30 mouse cellular contexts compared by ENCODE assay signal in genomic region chr3:152776872-152777540, GRCm38 (mm10).
DNase-seq lines count a peak whose midpoint lies in the region; ATAC-seq and TF ChIP-seq lines count a peak whose summit lies in the region.
"Had no signal": no experiment of that assay in that cellular context is flagged by ENCODE, and none has a peak within 500 bp of the region (broad histone marks: within the 10 kb centered on the region; RNA-seq: fewer than 3 reads in every experiment).

No protein-coding gene starts in this region.

- TF ChIP-seq CTCF in intestine, postnatal 0 days (IDR thresholded peaks at IDR 0.05; ENCODE audit: low read depth), result no peak

- no peak overlapping the region for H3K4me3 ChIP-seq in kidney, embryonic 16.5 days (ENCODE audit: low read length)
- H3K4me3 ChIP-seq in intestine, postnatal 0 days (ENCODE audit: low read depth, low read length), result no peak overlapping the region
- H3K4me3 ChIP-seq: embryonic facial prominence, embryonic 12.5 days; forebrain, embryonic 15.5 days; gastrocnemius, adult 2 months; heart, adult 2 months; heart, embryonic 13.5 days; hindbrain, embryonic 15.5 days; midbrain, embryonic 13.5 days; neural tube, embryonic 13.5 days had no signal

- 0 out of 2 replicates have a peak, but pooled peaks have one; percentile 57 for ATAC-seq in kidney, embryonic 16.5 days (ENCODE audit: low FRiP score, low TSS enrichment)
- ATAC-seq in intestine, postnatal 0 days, result no peak
- ATAC-seq: CD4-positive, CD25-positive, alpha-beta regulatory T cell, adult 4 months; forebrain, embryonic 15.5 days; inflammation-experienced regulatory T-cells, adult 6 months; midbrain, embryonic 13.5 days had no signal

- DNase-seq in kidney, adult 18-20 months, result peak; percentile 59
- DNase-seq in kidney, postnatal 4 days, result no peak
- peak; percentile 58 to 72 for DNase-seq in kidney, adult 8-10 months
- DNase-seq in kidney, postnatal 36 days, result peak; percentile 67 to 77
- DNase-seq in ovary, postnatal 10 days (ENCODE audit: low spot score), result no peak
- DNase-seq: adrenal gland, postnatal 14 days; cerebellum, adult 11 months; cerebellum, adult 9-11 months; embryo, embryonic 11 days; gastrocnemius, adult 2 months; gastrocnemius, postnatal 36 days; heart, adult 2 months; heart, postnatal 10 days; layer of hippocampus, adult 9-11 months; lung, adult 18-20 months; lung, postnatal 10 days; retina, postnatal 1 day; right cerebral cortex, postnatal 25 days; thymus, postnatal 14 days had no signal

- no peaks in the 10 kb centered on the region for H3K36me3 ChIP-seq in kidney, embryonic 16.5 days (ENCODE audit: insufficient read depth, low read length)
- H3K36me3 ChIP-seq in intestine, postnatal 0 days (ENCODE audit: control insufficient read depth, insufficient read depth), result peaks cover 3% of the 10 kb centered on the region; the same call in 1 of the 2 replicates
- H3K36me3 ChIP-seq: embryonic facial prominence, embryonic 12.5 days; forebrain, embryonic 15.5 days; hindbrain, embryonic 15.5 days; midbrain, embryonic 13.5 days; neural tube, embryonic 13.5 days had no signal

- H3K27ac ChIP-seq in kidney, embryonic 16.5 days (ENCODE audit: low read length), result no peak overlapping the region
- H3K27ac ChIP-seq in intestine, postnatal 0 days (ENCODE audit: low read depth, low read length), result no peak overlapping the region
- H3K27ac ChIP-seq: embryonic facial prominence, embryonic 12.5 days; forebrain, embryonic 15.5 days; gastrocnemius, adult 2 months; heart, adult 2 months; heart, embryonic 13.5 days; hindbrain, embryonic 15.5 days; macrophage; midbrain, embryonic 13.5 days; neural tube, embryonic 13.5 days had no signal

- H3K9ac ChIP-seq in kidney, embryonic 16.5 days (replicated peaks; ENCODE audit: low read length), result no peak overlapping the region
- no peak overlapping the region for H3K9ac ChIP-seq in intestine, postnatal 0 days (ENCODE audit: low read depth, low read length)
- H3K9ac ChIP-seq: embryonic facial prominence, embryonic 12.5 days; forebrain, embryonic 15.5 days; heart, embryonic 13.5 days; hindbrain, embryonic 15.5 days; midbrain, embryonic 13.5 days; neural tube, embryonic 13.5 days had no signal

- 70% methylated on average over 16 of the region's 16 CpGs for WGBS in kidney, embryonic 16.5 days
- WGBS in intestine, postnatal 0 days, result 68% methylated on average over 16 of the region's 16 CpGs

- no peaks in the 10 kb centered on the region for H3K27me3 ChIP-seq in kidney, embryonic 16.5 days (ENCODE audit: insufficient read depth, low read length)
- no peaks in the 10 kb centered on the region for H3K27me3 ChIP-seq in intestine, postnatal 0 days (replicated peaks; ENCODE audit: control insufficient read depth, insufficient read depth, low read length)
- H3K27me3 ChIP-seq: embryonic facial prominence, embryonic 12.5 days; forebrain, embryonic 15.5 days; heart, embryonic 13.5 days; hindbrain, embryonic 15.5 days; midbrain, embryonic 13.5 days; neural tube, embryonic 13.5 days had no signal

- no peak overlapping the region for H3K4me2 ChIP-seq in kidney, embryonic 16.5 days (replicated peaks; ENCODE audit: low read depth, low read length)
- no peak overlapping the region for H3K4me2 ChIP-seq in intestine, postnatal 0 days (replicated peaks; ENCODE audit: low read depth)
- H3K4me2 ChIP-seq: embryonic facial prominence, embryonic 12.5 days; forebrain, embryonic 15.5 days; heart, embryonic 13.5 days; hindbrain, embryonic 15.5 days; midbrain, embryonic 13.5 days; neural tube, embryonic 13.5 days had no signal

- no peaks in the 10 kb centered on the region for H3K4me1 ChIP-seq in kidney, embryonic 16.5 days (ENCODE audit: insufficient read depth, low read length)
- H3K4me1 ChIP-seq in intestine, postnatal 0 days (replicated peaks; ENCODE audit: control insufficient read depth, insufficient read depth, low read length), result no peaks in the 10 kb centered on the region
- H3K4me1 ChIP-seq: embryonic facial prominence, embryonic 12.5 days; heart, embryonic 13.5 days; hindbrain, embryonic 15.5 days; midbrain, embryonic 13.5 days; neural tube, embryonic 13.5 days had no signal

- H3K9me3 ChIP-seq in kidney, embryonic 16.5 days (ENCODE audit: low read length), result no peaks in the 10 kb centered on the region
- no peaks in the 10 kb centered on the region for H3K9me3 ChIP-seq in intestine, postnatal 0 days (ENCODE audit: control insufficient read depth)
- H3K9me3 ChIP-seq: embryonic facial prominence, embryonic 12.5 days; forebrain, embryonic 15.5 days; heart, embryonic 13.5 days; hindbrain, embryonic 15.5 days; midbrain, embryonic 13.5 days; neural tube, embryonic 13.5 days had no signal

Comparison
In these comparisons a context has a peak if more than half of its experiments do, and no peak if none do; other contexts are left out.
1. DNase-seq: peak in kidney, adult 18-20 months (single experiment), kidney, adult 8-10 months (2 of 2) and kidney, postnatal 36 days (2 of 2); none in kidney, postnatal 4 days (0 of 2) and ovary, postnatal 10 days (single experiment).